Mouse (Mus musculus): ENCODE data around the gene Ubxn4.

DNA sequence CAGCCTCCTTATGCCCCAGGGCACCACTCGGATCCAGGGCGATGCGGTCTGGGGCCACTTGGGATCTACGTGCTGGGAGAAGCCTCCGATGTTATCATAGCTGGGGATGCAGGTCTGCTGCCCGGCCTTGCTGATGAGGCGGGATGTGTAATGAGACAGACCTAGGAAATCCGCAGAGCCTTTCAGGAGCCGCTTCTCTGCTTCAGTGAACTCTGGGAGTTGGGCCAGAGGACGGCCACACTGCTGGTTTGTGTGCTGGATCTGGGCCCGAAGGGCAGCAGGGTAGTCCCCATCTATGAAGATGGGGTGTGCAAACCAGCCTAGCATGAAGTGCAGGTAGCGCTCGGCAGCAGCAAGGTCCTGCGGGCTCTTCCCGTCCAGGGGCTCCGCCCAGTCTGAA lies 60.1 kb downstream of the Ubxn4 start:
- no peak for TF ChIP-seq CTCF (IDR thresholded peaks at IDR 0.05; ENCODE audit: insufficient read depth, low read length)
- no peak for TF ChIP-seq POLR2A (IDR thresholded peaks at IDR 0.05; ENCODE audit: borderline replicate concordance, extremely low read depth, low read depth, low read length)

Measured in lung, adult 2 months (tissue).